Mouse (Mus musculus): ENCODE data around the gene Myh7.
A peak's percentile ranks its signal among the peaks of the same experiment; 100 is the strongest.

The Myh7 gene

GRCm38 (mm10) chr14:54944939-54945338 is 49.5 kb downstream of the Myh7 start:
- no peak for DNase-seq (ENCODE audit: extremely low read depth, low read depth, low spot score)

GRCm38 (mm10) chr14:54943971-54944370 is 50.5 kb downstream of the Myh7 start:
- no peak for DNase-seq (ENCODE audit: extremely low read depth, low read depth, low spot score)

GRCm38 (mm10) chr14:54942479-54942878 is 51.9 kb downstream of the Myh7 start:
- DNase-seq (ENCODE audit: extremely low read depth, low read depth, low spot score), result no peak

- no peak for DNase-seq (ENCODE audit: extremely low read depth, low read depth, low spot score)
Measured at GRCm38 (mm10) chr14:54941024-54941978, 53.1 kb downstream of the Myh7 start.

- no peak for DNase-seq (ENCODE audit: extremely low read depth, low read depth, low spot score)
Measured at GRCm38 (mm10) chr14:54940176-54940530, 54.3 kb downstream of the Myh7 start.

- DNase-seq (ENCODE audit: extremely low read depth, low read depth, low spot score), result no peak
Measured at GRCm38 (mm10) chr14:54939434-54940175, 54.8 kb downstream of the Myh7 start.

GRCm38 (mm10) chr14:54938431-54939219 is 55.8 kb downstream of the Myh7 start:
- no peak for DNase-seq (ENCODE audit: extremely low read depth, low read depth, low spot score)

- DNase-seq (ENCODE audit: extremely low read depth, low read depth, low spot score), result no peak
Measured at GRCm38 (mm10) chr14:54937361-54938182, 56.9 kb downstream of the Myh7 start.

GRCm38 (mm10) chr14:54936831-54937160 is 57.6 kb downstream of the Myh7 start:
- no peak for DNase-seq (ENCODE audit: extremely low read depth, low read depth, low spot score)

GRCm38 (mm10) chr14:54935904-54936830 is 58.3 kb downstream of the Myh7 start, which contains the start of gene Cmtm5:
Gene Cmtm5 (plus strand): TSS chr14:54936261.
- DNase-seq (ENCODE audit: extremely low read depth, low read depth, low spot score), result no peak

GRCm38 (mm10) chr14:54932645-54933150 is 61.7 kb downstream of the Myh7 start, which contains the start of gene Il25:
Gene Il25 (plus strand): TSS chr14:54932695.
- no peak for DNase-seq (ENCODE audit: extremely low read depth, low read depth, low spot score)

GRCm38 (mm10) chr14:54930431-54930830 is 64.0 kb downstream of the Myh7 start:
- peak; percentile 64 for DNase-seq (ENCODE audit: extremely low read depth, low read depth, low spot score)

- peak; percentile 54 for DNase-seq (ENCODE audit: extremely low read depth, low read depth, low spot score)
Measured at GRCm38 (mm10) chr14:54929801-54930200, 64.6 kb downstream of the Myh7 start.

- peak; percentile 81 for DNase-seq (ENCODE audit: extremely low read depth, low read depth, low spot score)
Measured at GRCm38 (mm10) chr14:54927296-54927695, 67.1 kb downstream of the Myh7 start.

GRCm38 (mm10) chr14:54926401-54927158 is 67.8 kb downstream of the Myh7 start:
- DNase-seq (ENCODE audit: extremely low read depth, low read depth, low spot score), result peak; percentile 76

- DNase-seq (ENCODE audit: extremely low read depth, low read depth, low spot score), result peak; percentile 45
Measured at GRCm38 (mm10) chr14:54925349-54926342, 68.8 kb downstream of the Myh7 start, which contains the start of gene Efs. Gene Efs (minus strand): TSS chr14:54926126.

Measured in fat pad, adult 2 months (tissue).